Mouse (Mus musculus) CH12.LX (cell line): ENCODE results near the gene Gimap5.

ENCODE experiments used
- BHLHE40 ChIP-seq: IDR thresholded peaks from 2 replicates; pipeline ENCODE4 v1.6.1; 2011; ENCODE audit warnings: mild to moderate bottlenecking, low read depth, low read length, improper control_type of control experiment
- CHD2 ChIP-seq: IDR thresholded peaks from 2 replicates; pipeline ENCODE4 v1.6.1; 2011; ENCODE audit warnings: low read length, improper control_type of control experiment
- CTCF ChIP-seq, 2 experiments: IDR thresholded peaks in 1 of 2; conservative IDR thresholded peaks in 1 of 2; 2 replicates each; pipeline ENCODE4 v1.5.1; 2011 to 2012; ENCODE audit warnings: low read depth in 2 of 2, low read length in 2 of 2, improper control_type of control experiment in 1 of 2, inconsistent platforms in 1 of 2, mild to moderate bottlenecking in 1 of 2, moderate library complexity in 1 of 2
- MAFK ChIP-seq: IDR thresholded peaks from 2 replicates; pipeline ENCODE4 v1.6.1; 2011; ENCODE audit warnings: low read length, improper control_type of control experiment; ENCODE audit not compliant: insufficient replicate concordance
- MAZ ChIP-seq: IDR thresholded peaks from 2 replicates; pipeline ENCODE4 v1.6.1; 2012; ENCODE audit warnings: low read depth, mild to moderate bottlenecking, inconsistent platforms, low read length, improper control_type of control experiment, moderate library complexity
- MYC ChIP-seq: IDR thresholded peaks from 2 replicates; pipeline ENCODE4 v1.6.1; 2011; ENCODE audit warnings: low read depth, mild to moderate bottlenecking, improper control_type of control experiment, low read length
- POLR2A ChIP-seq: IDR thresholded peaks from 2 replicates; pipeline ENCODE4 v1.6.1; 2011; ENCODE audit warnings: low read depth, mild to moderate bottlenecking, improper control_type of control experiment, low read length
- POLR2AphosphoS2 ChIP-seq: IDR thresholded peaks from 2 replicates; pipeline ENCODE4 v1.6.1; 2011; ENCODE audit warnings: low read depth, low read length, improper control_type of control experiment
- ZC3H11A ChIP-seq: IDR thresholded peaks from 2 replicates; pipeline ENCODE4 v1.6.1; 2012; ENCODE audit warnings: low read depth, mild to moderate bottlenecking, inconsistent platforms, low read length, improper control_type of control experiment
- ZMIZ1 ChIP-seq: IDR thresholded peaks from 2 replicates; pipeline ENCODE4 v1.6.1; 2012; ENCODE audit warnings: low read depth, mild to moderate bottlenecking, inconsistent platforms, low read length, improper control_type of control experiment

DNA sequence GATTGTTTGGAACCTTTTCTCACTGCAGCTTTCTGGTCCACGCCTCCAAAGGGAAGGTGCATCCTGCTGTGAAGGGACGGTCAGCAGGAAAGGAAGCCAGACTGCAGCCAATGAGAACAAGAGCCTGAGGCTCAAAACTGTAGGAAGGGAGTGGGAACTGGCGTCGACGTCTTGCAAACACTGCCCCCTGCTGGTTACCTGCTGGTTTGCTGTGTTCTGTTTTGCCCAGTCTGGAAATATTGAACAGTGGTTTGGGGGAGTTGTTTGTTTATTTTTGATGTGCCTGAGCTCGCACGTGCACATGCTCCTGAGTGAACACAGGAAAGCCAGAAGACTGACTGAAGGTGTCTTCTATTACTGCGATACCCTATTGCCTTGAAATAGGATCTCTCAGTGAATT, 26.0 kb downstream of the Gimap5 start:
- TF ChIP-seq MAZ = no peak
- peak; percentile 74 to 94 for TF ChIP-seq CTCF (conservative IDR thresholded peaks at IDR 0.05 in 1 of 2, IDR thresholded peaks at IDR 0.05 in 1 of 2; ENCODE audit: low read depth in 2 of 2, low read length in 2 of 2)
- peak; percentile 33; the same call in 1 of the 2 replicates for TF ChIP-seq POLR2A
- no peak for TF ChIP-seq POLR2AphosphoS2
- TF ChIP-seq ZMIZ1 = no peak
- peak; percentile 91 for TF ChIP-seq ZC3H11A
- TF ChIP-seq BHLHE40 = peak; percentile 93
- TF ChIP-seq MYC = 0 out of 2 replicates have a peak, but pooled peaks have one; percentile 22
- no peak for TF ChIP-seq CHD2
- TF ChIP-seq MAFK = no peak
